Mouse (Mus musculus): ENCODE measurements around the gene Tmem219.

GRCm38 (mm10) chr7:126870520-126870891 is 52.2 kb downstream of the Tmem219 start:
- no peak for TF ChIP-seq CTCF (IDR thresholded peaks at IDR 0.05; ENCODE audit: insufficient read depth, low read depth, low read length)
- TF ChIP-seq POLR2A (IDR thresholded peaks at IDR 0.05; ENCODE audit: insufficient read depth, low read depth, low read length) = no peak
